Mouse (Mus musculus): ENCODE data around the gene Wnt4.
A peak's percentile ranks its signal among the peaks of the same experiment; 100 is the strongest.

Gene Wnt4

GRCm38 (mm10) chr4:137287818-137288217 lies 10.5 kb downstream of the Wnt4 start:
- Histone ChIP-seq H3K27me3 (ENCODE audit: control insufficient read depth, insufficient read depth, low read length, poor library complexity, severe bottlenecking) (no peaks in the 10 kb centered on the region), H3K36me3 (ENCODE audit: control insufficient read depth, insufficient read depth, low read length, poor library complexity, severe bottlenecking) (no peaks in the 10 kb centered on the region)
- DNase-seq (ENCODE audit: low read depth, low spot score) = peak; percentile 48

- DNase-seq (ENCODE audit: low read depth, low spot score) = no peak
- no peaks in the 10 kb centered on the region for H3K36me3 ChIP-seq (ENCODE audit: control insufficient read depth, insufficient read depth, low read length, poor library complexity, severe bottlenecking)
- no peaks in the 10 kb centered on the region for H3K27me3 ChIP-seq (ENCODE audit: control insufficient read depth, insufficient read depth, low read length, poor library complexity, severe bottlenecking)
These were observed 12.4 kb downstream of the Wnt4 start for GRCm38 (mm10) chr4:137289701-137290100.

GRCm38 (mm10) chr4:137290250-137290649 lies 13.0 kb downstream of the Wnt4 start:
- H3K27me3 ChIP-seq (ENCODE audit: control insufficient read depth, insufficient read depth, low read length, poor library complexity, severe bottlenecking) = no peaks in the 10 kb centered on the region
- no peaks in the 10 kb centered on the region for H3K36me3 ChIP-seq (ENCODE audit: control insufficient read depth, insufficient read depth, low read length, poor library complexity, severe bottlenecking)
- DNase-seq (ENCODE audit: low read depth, low spot score) = no peak

GRCm38 (mm10) chr4:137292625-137293024 lies 15.3 kb downstream of the Wnt4 start:
- Histone ChIP-seq H3K36me3 (ENCODE audit: control insufficient read depth, insufficient read depth, low read length, poor library complexity, severe bottlenecking) (no peaks in the 10 kb centered on the region), H3K27me3 (ENCODE audit: control insufficient read depth, insufficient read depth, low read length, poor library complexity, severe bottlenecking) (no peaks in the 10 kb centered on the region)
- DNase-seq (ENCODE audit: low read depth, low spot score) = no peak

- no peak for DNase-seq (ENCODE audit: low read depth, low spot score)
- no peaks in the 10 kb centered on the region for H3K27me3 ChIP-seq (ENCODE audit: control insufficient read depth, insufficient read depth, low read length, poor library complexity, severe bottlenecking)
- H3K36me3 ChIP-seq (ENCODE audit: control insufficient read depth, insufficient read depth, low read length, poor library complexity, severe bottlenecking) = no peaks in the 10 kb centered on the region
These were observed 16.7 kb downstream of the Wnt4 start for GRCm38 (mm10) chr4:137294032-137294431.

GRCm38 (mm10) chr4:137294474-137294873 lies 17.2 kb downstream of the Wnt4 start:
- Histone ChIP-seq H3K27me3 (ENCODE audit: control insufficient read depth, insufficient read depth, low read length, poor library complexity, severe bottlenecking) (no peaks in the 10 kb centered on the region), H3K36me3 (ENCODE audit: control insufficient read depth, insufficient read depth, low read length, poor library complexity, severe bottlenecking) (no peaks in the 10 kb centered on the region)
- DNase-seq (ENCODE audit: low read depth, low spot score) = no peak

- DNase-seq (ENCODE audit: low read depth, low spot score) = no peak
- H3K36me3 ChIP-seq (ENCODE audit: control insufficient read depth, insufficient read depth, low read length, poor library complexity, severe bottlenecking) = no peaks in the 10 kb centered on the region
- H3K27me3 ChIP-seq (ENCODE audit: control insufficient read depth, insufficient read depth, low read length, poor library complexity, severe bottlenecking) = no peaks in the 10 kb centered on the region
These were observed 17.7 kb downstream of the Wnt4 start for GRCm38 (mm10) chr4:137294951-137295350.

- DNase-seq (ENCODE audit: low read depth, low spot score) = no peak
- no peaks in the 10 kb centered on the region for H3K27me3 ChIP-seq (ENCODE audit: control insufficient read depth, insufficient read depth, low read length, poor library complexity, severe bottlenecking)
- H3K36me3 ChIP-seq (ENCODE audit: control insufficient read depth, insufficient read depth, low read length, poor library complexity, severe bottlenecking) = no peaks in the 10 kb centered on the region
These were observed 20.3 kb downstream of the Wnt4 start for GRCm38 (mm10) chr4:137297611-137298010.

GRCm38 (mm10) chr4:137298406-137298805 lies 21.1 kb downstream of the Wnt4 start:
- H3K36me3 ChIP-seq (ENCODE audit: control insufficient read depth, insufficient read depth, low read length, poor library complexity, severe bottlenecking) = no peaks in the 10 kb centered on the region
- H3K27me3 ChIP-seq (ENCODE audit: control insufficient read depth, insufficient read depth, low read length, poor library complexity, severe bottlenecking) = no peaks in the 10 kb centered on the region
- DNase-seq (ENCODE audit: low read depth, low spot score) = no peak

GRCm38 (mm10) chr4:137300227-137300626 lies 22.9 kb downstream of the Wnt4 start:
- DNase-seq (ENCODE audit: low read depth, low spot score) = no peak
- Histone ChIP-seq H3K36me3 (ENCODE audit: control insufficient read depth, insufficient read depth, low read length, poor library complexity, severe bottlenecking) (no peaks in the 10 kb centered on the region), H3K27me3 (ENCODE audit: control insufficient read depth, insufficient read depth, low read length, poor library complexity, severe bottlenecking) (no peaks in the 10 kb centered on the region)

GRCm38 (mm10) chr4:137301635-137302034 lies 24.3 kb downstream of the Wnt4 start:
- Histone ChIP-seq H3K27me3 (ENCODE audit: control insufficient read depth, insufficient read depth, low read length, poor library complexity, severe bottlenecking) (no peaks in the 10 kb centered on the region), H3K36me3 (ENCODE audit: control insufficient read depth, insufficient read depth, low read length, poor library complexity, severe bottlenecking) (no peaks in the 10 kb centered on the region)
- no peak for DNase-seq (ENCODE audit: low read depth, low spot score)

GRCm38 (mm10) chr4:137304106-137304505 lies 26.8 kb downstream of the Wnt4 start:
- Histone ChIP-seq H3K36me3 (ENCODE audit: control insufficient read depth, insufficient read depth, low read length, poor library complexity, severe bottlenecking) (no peaks in the 10 kb centered on the region), H3K27me3 (ENCODE audit: control insufficient read depth, insufficient read depth, low read length, poor library complexity, severe bottlenecking) (no peaks in the 10 kb centered on the region)
- DNase-seq (ENCODE audit: low read depth, low spot score) = no peak

GRCm38 (mm10) chr4:137305066-137305465 lies 27.8 kb downstream of the Wnt4 start:
- H3K36me3 ChIP-seq (ENCODE audit: control insufficient read depth, insufficient read depth, low read length, poor library complexity, severe bottlenecking) = no peaks in the 10 kb centered on the region
- no peaks in the 10 kb centered on the region for H3K27me3 ChIP-seq (ENCODE audit: control insufficient read depth, insufficient read depth, low read length, poor library complexity, severe bottlenecking)
- no peak for DNase-seq (ENCODE audit: low read depth, low spot score)

GRCm38 (mm10) chr4:137305831-137306576 lies 28.7 kb downstream of the Wnt4 start:
- DNase-seq (ENCODE audit: low read depth, low spot score) = no peak
- no peaks in the 10 kb centered on the region for H3K36me3 ChIP-seq (ENCODE audit: control insufficient read depth, insufficient read depth, low read length, poor library complexity, severe bottlenecking)
- no peaks in the 10 kb centered on the region for H3K27me3 ChIP-seq (ENCODE audit: control insufficient read depth, insufficient read depth, low read length, poor library complexity, severe bottlenecking)

- DNase-seq (ENCODE audit: low read depth, low spot score) = no peak
- H3K27me3 ChIP-seq (ENCODE audit: control insufficient read depth, insufficient read depth, low read length, poor library complexity, severe bottlenecking) = no peaks in the 10 kb centered on the region
- no peaks in the 10 kb centered on the region for H3K36me3 ChIP-seq (ENCODE audit: control insufficient read depth, insufficient read depth, low read length, poor library complexity, severe bottlenecking)
These were observed 29.2 kb downstream of the Wnt4 start for GRCm38 (mm10) chr4:137306577-137306888.

Measured in splenic B cell, adult 2 months (primary cell).